Mouse (Mus musculus) CH12.LX (cell line): ENCODE measurements around the gene Cda.

Source experiments
- BHLHE40 ChIP-seq: IDR thresholded peaks from 2 replicates; pipeline ENCODE4 v1.6.1; 2011; ENCODE audit warnings: mild to moderate bottlenecking, low read depth, low read length, improper control_type of control experiment
- MAFK ChIP-seq: IDR thresholded peaks from 2 replicates; pipeline ENCODE4 v1.6.1; 2011; ENCODE audit warnings: low read length, improper control_type of control experiment; ENCODE audit not compliant: insufficient replicate concordance
- PAX5 ChIP-seq: IDR thresholded peaks from 2 replicates; pipeline ENCODE4 v1.6.1; 2012; ENCODE audit warnings: low read length, inconsistent platforms, mixed read lengths
- POLR2A ChIP-seq: IDR thresholded peaks from 2 replicates; pipeline ENCODE4 v1.6.1; 2011; ENCODE audit warnings: low read depth, mild to moderate bottlenecking, improper control_type of control experiment, low read length
- SIN3A ChIP-seq: IDR thresholded peaks from 2 replicates; pipeline ENCODE4 v1.6.1; 2012; ENCODE audit warnings: low read length, improper control_type of control experiment, inconsistent platforms

DNA sequence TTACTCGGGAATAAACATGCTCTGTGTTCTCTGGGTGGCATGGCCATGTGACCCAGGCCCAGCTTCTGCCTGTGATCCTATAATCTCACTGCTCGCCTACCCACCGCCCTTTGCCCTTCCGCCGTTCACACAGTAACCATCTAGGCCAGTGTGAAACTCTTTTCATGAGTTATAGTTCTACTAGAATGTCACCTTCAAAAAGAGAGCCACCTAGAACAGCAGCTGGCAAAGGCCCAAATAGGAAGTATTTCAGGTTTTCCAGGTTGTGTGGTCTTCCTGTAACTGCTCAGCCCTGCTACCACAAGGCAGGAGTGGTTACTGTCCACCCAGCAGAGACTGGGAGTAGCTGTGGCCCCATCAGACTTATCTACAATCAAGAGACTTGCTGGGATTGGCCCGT, 25.0 kb downstream of the Cda start:
- TF ChIP-seq POLR2A (no peak), BHLHE40 (no peak), PAX5 (no peak), SIN3A (no peak), MAFK (no peak)
